Mouse (Mus musculus) retina, postnatal 1 day (tissue): ENCODE measurements around the gene Rbak.
"Not testable (repeated sequence)": the region's sequence is repeated elsewhere in the genome, so short reads cannot be mapped to it uniquely, and the experiment has no call there.

Source experiments
- DNase-seq: peaks from one replicate; pipeline ENCODE4 v3.0.0-alpha.2; 2012

Gene Rbak

GRCm38 (mm10) chr5:143180255-143181076, at the start of gene Rbak, which contains the start of gene Spdye4b:
TSS of gene Rbak (minus strand) at chr5:143180775.
TSS of gene Spdye4b (plus strand) at chr5:143181017.
- peak; percentile 98 for DNase-seq

GRCm38 (mm10) chr5:143226790-143227189, 46.2 kb upstream of the Rbak start, which contains the start of gene Spdye4a:
TSS of gene Spdye4a (minus strand) at chr5:143226890.
- DNase-seq, result no peak

GRCm38 (mm10) chr5:143222287-143222686, 41.7 kb upstream of the Rbak start:
- DNase-seq, result no peak

- no peak for DNase-seq
Measured at GRCm38 (mm10) chr5:143220996-143221395, 40.4 kb upstream of the Rbak start.

GRCm38 (mm10) chr5:143213832-143214231, 33.3 kb upstream of the Rbak start:
- DNase-seq, result no peak

- DNase-seq, result no peak
Measured at GRCm38 (mm10) chr5:143205015-143205414, 24.4 kb upstream of the Rbak start.

GRCm38 (mm10) chr5:143196506-143196905, 15.9 kb upstream of the Rbak start:
- DNase-seq, result no peak

- DNase-seq, result no peak
Measured at GRCm38 (mm10) chr5:143195166-143195565, 14.6 kb upstream of the Rbak start.

GRCm38 (mm10) chr5:143194747-143195146, 14.2 kb upstream of the Rbak start:
- DNase-seq, result not testable (repeated sequence)

GRCm38 (mm10) chr5:143192806-143193205, 12.2 kb upstream of the Rbak start:
- DNase-seq, result no peak

- not testable (repeated sequence) for DNase-seq
Measured at GRCm38 (mm10) chr5:143188014-143188413, 7.4 kb upstream of the Rbak start.

- peak; percentile 44 for DNase-seq
Measured at GRCm38 (mm10) chr5:143179179-143179578, 1.4 kb downstream of the Rbak start.

GRCm38 (mm10) chr5:143177541-143178200, 2.9 kb downstream of the Rbak start:
- DNase-seq, result peak; percentile 11

GRCm38 (mm10) chr5:143175970-143176369, 4.6 kb downstream of the Rbak start:
- no peak for DNase-seq

GRCm38 (mm10) chr5:143165508-143166070, 15.0 kb downstream of the Rbak start:
- peak; percentile 10 for DNase-seq

- no peak for DNase-seq
Measured at GRCm38 (mm10) chr5:143155534-143155933, 25.0 kb downstream of the Rbak start.

- no peak for DNase-seq
Measured at GRCm38 (mm10) chr5:143153756-143154155, 26.8 kb downstream of the Rbak start.

- no peak for DNase-seq
Measured at GRCm38 (mm10) chr5:143150044-143150443, 30.5 kb downstream of the Rbak start.

GRCm38 (mm10) chr5:143149536-143149935, 31.0 kb downstream of the Rbak start:
- DNase-seq, result no peak

- DNase-seq, result no peak
Measured at GRCm38 (mm10) chr5:143148661-143149060, 31.9 kb downstream of the Rbak start.

- no peak for DNase-seq
Measured at GRCm38 (mm10) chr5:143147481-143147880, 33.1 kb downstream of the Rbak start, which contains the start of gene Olfr718-ps1. TSS of gene Olfr718-ps1 (minus strand) at chr5:143147581.

- DNase-seq, result no peak
Measured at GRCm38 (mm10) chr5:143137580-143137979, 43.0 kb downstream of the Rbak start.

GRCm38 (mm10) chr5:143135042-143135441, 45.5 kb downstream of the Rbak start:
- no peak for DNase-seq
